Mouse (Mus musculus) hindbrain, embryonic 14.5 days (tissue): ENCODE measurements around the gene Clasp1. TPM values are rescaled to one million over a fixed set of nuclear protein-coding genes. Genes with fewer than 3 reads are reported as not detected.

Experiments
- ATAC-seq: fragments of 200-750 bp; cut with Nextera tagmentation; 2 replicates; pipeline ENCODE4 v1.8.0; 2017; ENCODE audit warnings: moderate number of reproducible peaks, mild to moderate bottlenecking, moderate TSS enrichment, moderate library complexity; ENCODE audit not compliant: low FRiP score
- DNase-seq: peaks from one replicate; pipeline ENCODE4 v3.0.0-alpha.2; 2015; ENCODE audit warnings: low spot score
- H3K27ac ChIP-seq: fragments of 300-500 bp; sonication (generic); 2 replicates; pipeline ENCODE4 v1.5.1; 2014; ENCODE audit warnings: mild to moderate bottlenecking, moderate library complexity
- H3K27me3 ChIP-seq: fragments of 300-500 bp; sonication (generic); 2 replicates; pipeline ENCODE4 v1.6.1; 2014; ENCODE audit warnings: mild to moderate bottlenecking, low read length, mixed read lengths; ENCODE audit not compliant: control insufficient read depth, insufficient read depth
- H3K36me3 ChIP-seq: fragments of 300-500 bp; sonication (generic); replicated peaks from 2 replicates; pipeline ENCODE4 v1.6.1; 2014; ENCODE audit not compliant: control insufficient read depth, insufficient read depth
- H3K4me1 ChIP-seq: fragments of 300-500 bp; sonication (generic); replicated peaks from 2 replicates; pipeline ENCODE4 v1.6.1; 2014; ENCODE audit warnings: antibody characterized with exemption, low read length, mixed read lengths; ENCODE audit not compliant: control insufficient read depth, insufficient read depth
- H3K4me2 ChIP-seq: fragments of 300-500 bp; sonication (generic); replicated peaks from 2 replicates; pipeline ENCODE4 v1.6.1; 2014; ENCODE audit warnings: mild to moderate bottlenecking, moderate library complexity
- H3K4me3 ChIP-seq: fragments of 300-500 bp; sonication (generic); replicated peaks from 2 replicates; pipeline ENCODE4 v1.5.1; 2014; ENCODE audit warnings: mild to moderate bottlenecking, low read length
- H3K9ac ChIP-seq: fragments of 300-500 bp; sonication (generic); 2 replicates; pipeline ENCODE4 v1.6.1; 2014
- H3K9me3 ChIP-seq: fragments of 300-500 bp; sonication (generic); 2 replicates; pipeline ENCODE4 v1.6.1; 2016; ENCODE audit warnings: low read length; ENCODE audit not compliant: control insufficient read depth
- WGBS: fragments of 180-500 bp; shearing (Covaris S2); extraction: QIAGEN DNeasy Blood & Tissue Kit; methylation state at CpG from one replicate; pipeline ENCODE4 v1.1.7; 2014; 5-methylcytosine and 5-hydroxymethylcytosine counted together
- polyA plus RNA-seq: library from polyadenylated mRNA; unstranded; fragments of >200 nt; fragmentation: Nextera tagmentation; extraction: Ambion mirVana; gene quantifications from 2 replicates; pipeline ENCODE4 v1.2.1, GENCODE M21; 2014

Clasp1 gene
- polyA plus RNA-seq, 1 experiment from 2014 or later = 130 TPM

- H3K4me3 ChIP-seq = no peak overlapping the region
- H3K36me3 ChIP-seq = peaks cover 98% of the 10 kb centered on the region
- no peaks in the 10 kb centered on the region for H3K27me3 ChIP-seq
- H3K9ac ChIP-seq = no peak overlapping the region
- DNase-seq (no peak), ATAC-seq (no peak)
- H3K4me1 ChIP-seq = no peaks in the 10 kb centered on the region
- 95% methylated on average over 3 of the region's 3 CpGs for WGBS
- no peaks in the 10 kb centered on the region for H3K9me3 ChIP-seq
- H3K27ac ChIP-seq = no peak overlapping the region
- no peak overlapping the region for H3K4me2 ChIP-seq
Measured at GRCm38 (mm10) chr1:118531259-118531658, 142.4 kb downstream of the Clasp1 start.

GRCm38 (mm10) chr1:118536021-118536420, 147.2 kb downstream of the Clasp1 start:
- H3K4me3 ChIP-seq = no peak overlapping the region
- no peak for DNase-seq
- no peak for ATAC-seq
- no peak overlapping the region for H3K4me2 ChIP-seq
- 91% methylated on average over 15 of the region's 15 CpGs for WGBS
- peaks cover 85% of the 10 kb centered on the region for H3K36me3 ChIP-seq
- H3K9me3 ChIP-seq = no peaks in the 10 kb centered on the region
- no peak overlapping the region for H3K27ac ChIP-seq
- no peaks in the 10 kb centered on the region for H3K27me3 ChIP-seq
- no peaks in the 10 kb centered on the region for H3K4me1 ChIP-seq
- no peak overlapping the region for H3K9ac ChIP-seq

- H3K9me3 ChIP-seq = no peaks in the 10 kb centered on the region
- H3K27me3 ChIP-seq = no peaks in the 10 kb centered on the region
- H3K4me1 ChIP-seq = no peaks in the 10 kb centered on the region
- no peak for ATAC-seq
- DNase-seq = no peak
- no peak overlapping the region for H3K4me3 ChIP-seq
- no peak overlapping the region for H3K27ac ChIP-seq
- WGBS = 94% methylated on average over 6 of the region's 6 CpGs
- peaks cover 85% of the 10 kb centered on the region for H3K36me3 ChIP-seq
- no peak overlapping the region for H3K4me2 ChIP-seq
- no peak overlapping the region for H3K9ac ChIP-seq
Measured at GRCm38 (mm10) chr1:118539046-118539445, 150.2 kb downstream of the Clasp1 start.

GRCm38 (mm10) chr1:118542880-118543279, 154.0 kb downstream of the Clasp1 start:
- Histone ChIP-seq H3K9me3 (no peaks in the 10 kb centered on the region), H3K27me3 (no peaks in the 10 kb centered on the region), H3K9ac (no peak overlapping the region), H3K4me3 (no peak overlapping the region), H3K27ac (no peak overlapping the region), H3K4me1 (no peaks in the 10 kb centered on the region), H3K36me3 (peaks cover 90% of the 10 kb centered on the region), H3K4me2 (no peak overlapping the region)
- ATAC-seq (no peak), DNase-seq (no peak)
- WGBS = 97% methylated on average over 7 of the region's 7 CpGs

- Histone ChIP-seq H3K9me3 (no peaks in the 10 kb centered on the region), H3K27ac (no peak overlapping the region), H3K27me3 (no peaks in the 10 kb centered on the region), H3K4me1 (no peaks in the 10 kb centered on the region), H3K9ac (no peak overlapping the region), H3K4me3 (no peak overlapping the region), H3K36me3 (peaks cover 93% of the 10 kb centered on the region), H3K4me2 (no peak overlapping the region)
- DNase-seq = no peak
- no peak for ATAC-seq
- WGBS = 93% methylated on average over 5 of the region's 5 CpGs
Measured at GRCm38 (mm10) chr1:118548769-118549168, 159.9 kb downstream of the Clasp1 start.

GRCm38 (mm10) chr1:118551152-118551551, 162.3 kb downstream of the Clasp1 start:
- DNase-seq (no peak), ATAC-seq (no peak)
- H3K4me2 ChIP-seq = no peak overlapping the region
- 96% methylated on average over 5 of the region's 5 CpGs for WGBS
- H3K9ac ChIP-seq = no peak overlapping the region
- peaks cover 95% of the 10 kb centered on the region for H3K36me3 ChIP-seq
- H3K27ac ChIP-seq = no peak overlapping the region
- no peaks in the 10 kb centered on the region for H3K27me3 ChIP-seq
- H3K4me3 ChIP-seq = no peak overlapping the region
- no peaks in the 10 kb centered on the region for H3K9me3 ChIP-seq
- no peaks in the 10 kb centered on the region for H3K4me1 ChIP-seq

GRCm38 (mm10) chr1:118552071-118552470, 163.2 kb downstream of the Clasp1 start:
- no peaks in the 10 kb centered on the region for H3K27me3 ChIP-seq
- no peak overlapping the region for H3K9ac ChIP-seq
- no peak overlapping the region for H3K4me3 ChIP-seq
- ATAC-seq = no peak
- no peak for DNase-seq
- no peaks in the 10 kb centered on the region for H3K4me1 ChIP-seq
- no peak overlapping the region for H3K4me2 ChIP-seq
- peaks cover 96% of the 10 kb centered on the region for H3K36me3 ChIP-seq
- no peaks in the 10 kb centered on the region for H3K9me3 ChIP-seq
- WGBS = 96% methylated on average over 4 of the region's 4 CpGs
- no peak overlapping the region for H3K27ac ChIP-seq

GRCm38 (mm10) chr1:118553045-118553444, 164.2 kb downstream of the Clasp1 start:
- H3K9me3 ChIP-seq = no peaks in the 10 kb centered on the region
- WGBS = 95% methylated on average over 2 of the region's 2 CpGs

GRCm38 (mm10) chr1:118553451-118553850, 164.6 kb downstream of the Clasp1 start:
- 96% methylated on average over 3 of the region's 3 CpGs for WGBS
- Histone ChIP-seq H3K9ac (no peak overlapping the region), H3K4me1 (no peaks in the 10 kb centered on the region), H3K36me3 (peaks cover 94% of the 10 kb centered on the region), H3K27me3 (no peaks in the 10 kb centered on the region), H3K4me2 (no peak overlapping the region), H3K4me3 (no peak overlapping the region), H3K9me3 (no peaks in the 10 kb centered on the region), H3K27ac (no peak overlapping the region)
- DNase-seq (no peak), ATAC-seq (no peak)

More at GRCm38 (mm10) chr1:118553045-118553444, 164.2 kb downstream of the Clasp1 start:
- H3K4me3 ChIP-seq = no peak overlapping the region
- H3K27me3 ChIP-seq = no peaks in the 10 kb centered on the region
- H3K4me2 ChIP-seq = no peak overlapping the region
- no peak overlapping the region for H3K27ac ChIP-seq
- no peak overlapping the region for H3K9ac ChIP-seq
- H3K36me3 ChIP-seq = peaks cover 96% of the 10 kb centered on the region
- ATAC-seq = no peak
- DNase-seq = no peak
- no peaks in the 10 kb centered on the region for H3K4me1 ChIP-seq

- Histone ChIP-seq H3K4me2 (no peak overlapping the region), H3K4me1 (no peaks in the 10 kb centered on the region), H3K27me3 (no peaks in the 10 kb centered on the region), H3K4me3 (no peak overlapping the region), H3K9me3 (no peaks in the 10 kb centered on the region), H3K27ac (no peak overlapping the region), H3K36me3 (peaks cover 89% of the 10 kb centered on the region), H3K9ac (no peak overlapping the region)
- ATAC-seq (no peak), DNase-seq (no peak)
- 94% methylated on average over 5 of the region's 5 CpGs for WGBS
Measured at GRCm38 (mm10) chr1:118554961-118555360, 166.1 kb downstream of the Clasp1 start.
